5 mouse cellular contexts compared by ENCODE assay signal in the genomic region with DNA sequence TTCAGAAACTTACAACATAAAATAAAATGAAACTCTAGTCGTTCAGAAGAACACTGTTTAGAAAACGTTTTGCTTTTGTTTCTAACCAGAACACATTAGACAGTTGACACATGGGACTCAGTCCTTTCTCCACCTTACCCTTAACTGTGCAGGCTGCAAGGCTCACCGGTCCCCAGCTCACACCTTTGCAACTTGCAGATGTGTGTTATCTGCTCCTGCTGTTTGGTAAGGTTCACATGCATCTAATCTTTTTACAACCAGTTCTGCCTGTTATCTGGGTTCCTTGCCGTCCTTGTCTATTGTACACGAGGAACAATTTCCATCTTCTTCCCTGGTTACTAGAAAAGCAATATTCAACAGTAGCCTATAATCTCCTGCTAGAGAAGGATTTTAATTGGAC.
DNase-seq lines count a peak whose midpoint lies in the region; ATAC-seq and TF ChIP-seq lines count a peak whose summit lies in the region.
"Not testable (repeated sequence)": the region's sequence is repeated elsewhere in the genome, so short reads cannot be mapped to it uniquely, and the experiment has no call there.

No protein-coding gene starts in this region.

- H3K4me1 ChIP-seq in MEL (ENCODE audit: control insufficient read depth in 1 of 2, insufficient read depth in 2 of 2, low read length in 2 of 2); intestine, embryonic 16.5 days (ENCODE audit: control insufficient read depth, insufficient read depth, low read length); liver, embryonic 12.5 days; liver, embryonic 14.5 days (replicated peaks; ENCODE audit: control insufficient read depth in 2 of 2, insufficient read depth in 2 of 2, low read length in 1 of 2): not testable (repeated sequence)

- not testable (repeated sequence) for H3K9me3 ChIP-seq in MEL (replicated peaks; ENCODE audit: insufficient read depth, low read length); intestine, embryonic 16.5 days (ENCODE audit: control insufficient read depth, low read length); liver, embryonic 12.5 days (replicated peaks); liver, embryonic 14.5 days (ENCODE audit: control insufficient read depth, low read length)

- not testable (repeated sequence) for H3K4me3 ChIP-seq in MEL (ENCODE audit: control insufficient read depth in 1 of 2, insufficient read depth in 1 of 2, low read depth in 2 of 2, low read length in 2 of 2); intestine, embryonic 16.5 days (ENCODE audit: low read length); liver, embryonic 12.5 days; liver, embryonic 14.5 days (ENCODE audit: insufficient read depth in 1 of 2, low read depth in 2 of 2, low read length in 2 of 2)

- not testable (repeated sequence) for TF ChIP-seq POLR2A in MEL (IDR thresholded peaks at IDR 0.05; ENCODE audit: control insufficient read depth in 1 of 2, insufficient read depth in 1 of 2, low read depth in 1 of 2, low read length in 2 of 2, poor library complexity in 1 of 2)

- H3K9ac ChIP-seq in MEL (ENCODE audit: control insufficient read depth, low read depth, low read length, poor library complexity, severe bottlenecking); intestine, embryonic 16.5 days (ENCODE audit: low read depth, low read length); liver, embryonic 12.5 days; liver, embryonic 14.5 days (replicated peaks): not testable (repeated sequence)

- not testable (repeated sequence) for TF ChIP-seq RAD21 in MEL (IDR thresholded peaks at IDR 0.05; ENCODE audit: low read depth, low read length)

- not testable (repeated sequence) for H3K27ac ChIP-seq in MEL (ENCODE audit: control insufficient read depth, low read depth, low read length); intestine, embryonic 16.5 days (ENCODE audit: low read length); liver, embryonic 12.5 days; liver, embryonic 14.5 days

- peak; percentile 80 for ATAC-seq in intestine, embryonic 16.5 days
- ATAC-seq in liver, embryonic 12.5 days, result peak; percentile 75
- ATAC-seq in liver, embryonic 14.5 days (ENCODE audit: insufficient read depth), result peak; percentile 47; the same call in 1 of the 2 replicates
- ATAC-seq in megakaryocyte-erythroid progenitor cell, adult 5-6 weeks (replicated peaks; ENCODE audit: low FRiP score, low TSS enrichment, poor library complexity, severe bottlenecking), result peak; percentile 71

- not testable (repeated sequence) for DNase-seq in MEL (ENCODE audit: low read depth, low spot score); liver, embryonic 14.5 days (ENCODE audit: low read depth in 3 of 3, low spot score in 3 of 3)

- not testable (repeated sequence) for H3K27me3 ChIP-seq in MEL (ENCODE audit: control insufficient read depth in 1 of 2, insufficient read depth in 2 of 2, low read length in 2 of 2); intestine, embryonic 16.5 days (replicated peaks; ENCODE audit: control insufficient read depth, insufficient read depth, low read length); liver, embryonic 12.5 days (replicated peaks); liver, embryonic 14.5 days (ENCODE audit: control insufficient read depth, insufficient read depth, low read length)

- H3K4me2 ChIP-seq in intestine, embryonic 16.5 days (ENCODE audit: low read depth, low read length); liver, embryonic 12.5 days; liver, embryonic 14.5 days (ENCODE audit: low read depth): not testable (repeated sequence)

- H3K36me3 ChIP-seq in MEL (ENCODE audit: control insufficient read depth in 1 of 2, insufficient read depth in 2 of 2, low read length in 2 of 2); intestine, embryonic 16.5 days (ENCODE audit: control insufficient read depth, insufficient read depth, low read length); liver, embryonic 12.5 days; liver, embryonic 14.5 days (replicated peaks; ENCODE audit: control insufficient read depth, insufficient read depth, low read depth): not testable (repeated sequence)

- WGBS in intestine, embryonic 16.5 days, result 46% methylated on average over 5 of the region's 5 CpGs
- 29% methylated on average over 5 of the region's 5 CpGs for WGBS in liver, embryonic 12.5 days (ENCODE audit: insufficient replicate concordance)
- WGBS in liver, embryonic 14.5 days (ENCODE audit: insufficient replicate concordance), result 25% methylated on average over 5 of the region's 5 CpGs

- TF ChIP-seq EP300 in MEL (IDR thresholded peaks at IDR 0.05; ENCODE audit: low read depth in 1 of 2, low read length in 2 of 2); liver, embryonic 14.5 days (IDR thresholded peaks at IDR 0.05; ENCODE audit: low read depth): not testable (repeated sequence)

- not testable (repeated sequence) for H3K79me2 ChIP-seq in MEL (ENCODE audit: control insufficient read depth, insufficient read depth, low read length, poor library complexity)

- TF ChIP-seq CTCF in MEL (IDR thresholded peaks at IDR 0.05 in 2 of 3, conservative IDR thresholded peaks at IDR 0.05 in 1 of 3; ENCODE audit: control insufficient read depth in 1 of 3, insufficient read depth in 1 of 3, low read depth in 2 of 3, low read length in 3 of 3, poor library complexity in 1 of 3, severe bottlenecking in 1 of 3); liver, embryonic 14.5 days (IDR thresholded peaks at IDR 0.05; ENCODE audit: low read depth): not testable (repeated sequence)

TF ChIP-seq in MEL, 35 proteins besides CTCF, POLR2A, EP300 and RAD21:
- TF ChIP-seq GATA1 (IDR thresholded peaks at IDR 0.05; ENCODE audit: low read depth, low read length), result peak; percentile 24; the same call in 1 of the 2 replicates
